In the genomic region with DNA sequence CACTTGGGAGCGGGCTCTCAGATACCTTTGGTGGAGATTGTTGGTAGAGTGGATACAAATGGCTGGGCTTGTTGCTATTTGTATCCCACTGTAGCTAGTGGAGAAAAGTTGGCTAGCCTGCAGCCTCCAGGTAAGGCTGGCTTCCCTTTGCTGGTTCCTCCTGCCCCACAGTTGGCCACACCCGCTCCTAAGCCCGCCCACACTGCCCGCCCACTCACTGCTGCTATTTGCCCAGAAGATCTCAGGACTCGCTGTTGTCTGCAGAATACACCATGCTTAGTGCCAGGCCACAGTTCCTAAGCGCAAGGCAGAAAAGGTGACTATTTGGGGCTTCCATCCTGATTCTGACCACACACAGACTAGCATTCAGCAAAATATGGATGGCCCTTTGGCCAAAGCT, we compare ENCODE assay signal across 7 mouse cellular contexts. TPM values are rescaled to one million over a fixed set of nuclear protein-coding genes. Genes with fewer than 3 reads are reported as not detected.
DNase-seq lines count a peak whose midpoint lies in the region; ATAC-seq lines count a peak whose summit lies in the region.

No protein-coding gene starts in this region.

- no peaks in the 10 kb centered on the region for H3K27me3 ChIP-seq in midbrain, embryonic 11.5 days (ENCODE audit: control insufficient read depth, insufficient read depth, low read length)
- H3K27me3 ChIP-seq in midbrain, embryonic 13.5 days, result peaks cover 18% of the 10 kb centered on the region
- peaks cover 7% of the 10 kb centered on the region; the same call in 1 of the 2 replicates for H3K27me3 ChIP-seq in forebrain, embryonic 13.5 days

- WGBS in midbrain, embryonic 11.5 days, result 27% methylated on average over 6 of the region's 6 CpGs
- 21% methylated on average over 6 of the region's 6 CpGs for WGBS in midbrain, embryonic 13.5 days
- WGBS in forebrain, embryonic 13.5 days, result 21% methylated on average over 6 of the region's 6 CpGs

- no peak overlapping the region for H3K9ac ChIP-seq in midbrain, embryonic 11.5 days (ENCODE audit: low read length)
- no peak overlapping the region for H3K9ac ChIP-seq in midbrain, embryonic 13.5 days (replicated peaks)
- H3K9ac ChIP-seq in forebrain, embryonic 13.5 days, result no peak overlapping the region

- no peak for ATAC-seq in midbrain, embryonic 11.5 days (ENCODE audit: low FRiP score)
- ATAC-seq in midbrain, embryonic 13.5 days, result no peak
- peak; percentile 46 for ATAC-seq in granulocyte monocyte progenitor cell, adult 5-6 weeks (replicated peaks; ENCODE audit: poor library complexity, severe bottlenecking)
- ATAC-seq in forebrain, embryonic 13.5 days, result no peak

- no peak overlapping the region for H3K4me2 ChIP-seq in midbrain, embryonic 11.5 days
- no peak overlapping the region for H3K4me2 ChIP-seq in midbrain, embryonic 13.5 days (replicated peaks)
- H3K4me2 ChIP-seq in forebrain, embryonic 13.5 days, result no peak overlapping the region

- no peaks in the 10 kb centered on the region for H3K9me3 ChIP-seq in midbrain, embryonic 11.5 days (ENCODE audit: control insufficient read depth, low read length)
- no peaks in the 10 kb centered on the region for H3K9me3 ChIP-seq in midbrain, embryonic 13.5 days
- no peaks in the 10 kb centered on the region for H3K9me3 ChIP-seq in forebrain, embryonic 13.5 days (replicated peaks)

- H3K27ac ChIP-seq in midbrain, embryonic 11.5 days (ENCODE audit: low read depth, low read length), result no peak overlapping the region
- H3K27ac ChIP-seq in midbrain, embryonic 13.5 days, result no peak overlapping the region
- no peak overlapping the region for H3K27ac ChIP-seq in forebrain, embryonic 13.5 days

- no peak overlapping the region for H3K4me3 ChIP-seq in midbrain, embryonic 11.5 days (ENCODE audit: low read depth, low read length)
- H3K4me3 ChIP-seq in midbrain, embryonic 13.5 days (replicated peaks), result no peak overlapping the region
- no peak overlapping the region for H3K4me3 ChIP-seq in forebrain, embryonic 13.5 days

- DNase-seq in midbrain, embryonic 11.5 days (ENCODE audit: low spot score, missing footprints), result peak; percentile 81
- DNase-seq in adrenal gland, postnatal 36 days, result peak; percentile 51 to 70
- peak; percentile 82 for DNase-seq in liver
- peak; percentile 56 to 59 for DNase-seq in right cerebral cortex, postnatal 36 days (ENCODE audit: low spot score in 2 of 2)

- peaks cover 18% of the 10 kb centered on the region for H3K4me1 ChIP-seq in midbrain, embryonic 11.5 days (ENCODE audit: control insufficient read depth, insufficient read depth, low read length)
- peaks cover 40% of the 10 kb centered on the region for H3K4me1 ChIP-seq in midbrain, embryonic 13.5 days (replicated peaks)
- peaks cover 31% of the 10 kb centered on the region for H3K4me1 ChIP-seq in forebrain, embryonic 13.5 days

- no peaks in the 10 kb centered on the region for H3K36me3 ChIP-seq in midbrain, embryonic 11.5 days (ENCODE audit: control insufficient read depth, insufficient read depth, low read length)
- H3K36me3 ChIP-seq in midbrain, embryonic 13.5 days, result 0 out of 2 replicates have a peak, but pooled peaks cover 3% of the 10 kb centered on the region
- no peaks in the 10 kb centered on the region for H3K36me3 ChIP-seq in forebrain, embryonic 13.5 days (ENCODE audit: poor library complexity, severe bottlenecking)

RNA-seq across cellular contexts. Expression of gene Brd2, which starts 5.0 kb away (rescaled TPM):
- 98.7 and 99.2 TPM in 2 replicates for polyA plus RNA-seq in midbrain, embryonic 11.5 days (2014; fragmentation: Nextera tagmentation; extraction: Ambion mirVana)
- 128 and 147 TPM in 2 replicates for polyA plus RNA-seq in midbrain, embryonic 13.5 days (2015; fragmentation: Nextera tagmentation; extraction: Ambion mirVana)
- 100 to 1,000 TPM; 213 to 224 TPM for total RNA-seq in adrenal gland, postnatal 36 days (2021)
- total RNA-seq in granulocyte monocyte progenitor cell, adult 5-6 weeks (2014; fragmentation: Nextera tagmentation), result 165 and 218 TPM in 2 replicates
- total RNA-seq in granulocyte monocyte progenitor cell, adult 5-6 weeks (2017), result 273 and 284 TPM in 2 replicates
- 124 and 125 TPM in 2 replicates for polyA plus RNA-seq in forebrain, embryonic 13.5 days (2015; fragmentation: Nextera tagmentation; extraction: Ambion mirVana)

RNA-seq across cellular contexts. Expression of gene H2-DMa, which starts 8.1 kb away (rescaled TPM):
- 8.0 and 9.5 TPM in 2 replicates for polyA plus RNA-seq in midbrain, embryonic 11.5 days (2014; fragmentation: Nextera tagmentation; extraction: Ambion mirVana)
- 13.1 and 15.3 TPM in 2 replicates for polyA plus RNA-seq in midbrain, embryonic 13.5 days (2015; fragmentation: Nextera tagmentation; extraction: Ambion mirVana)
- total RNA-seq in adrenal gland, postnatal 36 days (2021), result 10 to 100 TPM; 11.4 to 12.7 TPM
- 97.2 and 116 TPM in 2 replicates for total RNA-seq in granulocyte monocyte progenitor cell, adult 5-6 weeks (2014; fragmentation: Nextera tagmentation)
- 40.2 and 41.8 TPM in 2 replicates for total RNA-seq in granulocyte monocyte progenitor cell, adult 5-6 weeks (2017)
- polyA plus RNA-seq in forebrain, embryonic 13.5 days (2015; fragmentation: Nextera tagmentation; extraction: Ambion mirVana), result 8.7 and 10.0 TPM in 2 replicates

RNA-seq across cellular contexts. Expression of gene H2-DMb2, which starts 15.6 kb away (rescaled TPM):
- polyA plus RNA-seq in midbrain, embryonic 11.5 days (2014; fragmentation: Nextera tagmentation; extraction: Ambion mirVana), result not detected in 2 replicates
- 0.14 and 0.32 TPM in 2 replicates for polyA plus RNA-seq in midbrain, embryonic 13.5 days (2015; fragmentation: Nextera tagmentation; extraction: Ambion mirVana)
- total RNA-seq in adrenal gland, postnatal 36 days (2021), result 1 to 10 TPM in 1 of 2 experiments, under 1 TPM in 1; 0.72 to 2.2 TPM
- total RNA-seq in granulocyte monocyte progenitor cell, adult 5-6 weeks (2014; fragmentation: Nextera tagmentation), result 3.2 and 3.6 TPM in 2 replicates
- total RNA-seq in granulocyte monocyte progenitor cell, adult 5-6 weeks (2017), result 3.8 and 7.1 TPM in 2 replicates
- 0.20 TPM in 1 of 2 replicates, not detected in the other for polyA plus RNA-seq in forebrain, embryonic 13.5 days (2015; fragmentation: Nextera tagmentation; extraction: Ambion mirVana)

RNA-seq across cellular contexts. Expression of gene H2-DMb1, which starts 25.4 kb away (rescaled TPM):
- 0.25 and 0.38 TPM in 2 replicates for polyA plus RNA-seq in midbrain, embryonic 11.5 days (2014; fragmentation: Nextera tagmentation; extraction: Ambion mirVana)
- polyA plus RNA-seq in midbrain, embryonic 13.5 days (2015; fragmentation: Nextera tagmentation; extraction: Ambion mirVana), result 0.43 TPM in 1 of 2 replicates, not detected in the other
- 1 to 10 TPM; 3.5 to 6.0 TPM for total RNA-seq in adrenal gland, postnatal 36 days (2021)
- 55.3 and 56.9 TPM in 2 replicates for total RNA-seq in granulocyte monocyte progenitor cell, adult 5-6 weeks (2014; fragmentation: Nextera tagmentation)
- total RNA-seq in granulocyte monocyte progenitor cell, adult 5-6 weeks (2017), result 47.9 and 48.5 TPM in 2 replicates
- polyA plus RNA-seq in forebrain, embryonic 13.5 days (2015; fragmentation: Nextera tagmentation; extraction: Ambion mirVana), result 0.20 TPM in 1 of 2 replicates, not detected in the other

RNA-seq across cellular contexts. Expression of gene H2-Oa, which starts 35.3 kb away (rescaled TPM):
- 0.19 and 0.33 TPM in 2 replicates for polyA plus RNA-seq in midbrain, embryonic 11.5 days (2014; fragmentation: Nextera tagmentation; extraction: Ambion mirVana)
- polyA plus RNA-seq in midbrain, embryonic 13.5 days (2015; fragmentation: Nextera tagmentation; extraction: Ambion mirVana), result not detected in 2 replicates
- total RNA-seq in adrenal gland, postnatal 36 days (2021), result not detected
- total RNA-seq in granulocyte monocyte progenitor cell, adult 5-6 weeks (2014; fragmentation: Nextera tagmentation), result 6.4 and 15.0 TPM in 2 replicates
- total RNA-seq in granulocyte monocyte progenitor cell, adult 5-6 weeks (2017), result 1.7 and 7.6 TPM in 2 replicates
- not detected in 2 replicates for polyA plus RNA-seq in forebrain, embryonic 13.5 days (2015; fragmentation: Nextera tagmentation; extraction: Ambion mirVana)
